14 mouse cellular contexts compared by ENCODE assay signal in genomic region chr9:108172777-108173350, GRCm38 (mm10). TPM values are rescaled to one million over a fixed set of nuclear protein-coding genes. Genes with fewer than 3 reads are reported as not detected.
DNase-seq lines count a peak whose midpoint lies in the region; ATAC-seq and TF ChIP-seq lines count a peak whose summit lies in the region.
"Had no signal": no experiment of that assay in that cellular context is flagged by ENCODE, and none has a peak within 500 bp of the region (broad histone marks: within the 10 kb centered on the region; RNA-seq: fewer than 3 reads in every experiment).

No protein-coding gene starts in this region.

- no peaks in the 10 kb centered on the region for H3K9me3 ChIP-seq in liver, postnatal 0 days (ENCODE audit: low read length)
- no peaks in the 10 kb centered on the region for H3K9me3 ChIP-seq in intestine, postnatal 0 days (ENCODE audit: control insufficient read depth)
- H3K9me3 ChIP-seq in stomach, embryonic 16.5 days (replicated peaks; ENCODE audit: control insufficient read depth, low read length), result no peaks in the 10 kb centered on the region
- no peaks in the 10 kb centered on the region for H3K9me3 ChIP-seq in forebrain, embryonic 16.5 days (ENCODE audit: control insufficient read depth, low read length)
- H3K9me3 ChIP-seq: heart, embryonic 12.5 days; limb, embryonic 15.5 days had no signal

- no peaks in the 10 kb centered on the region for H3K36me3 ChIP-seq in liver, postnatal 0 days (replicated peaks; ENCODE audit: insufficient read depth, low read length)
- H3K36me3 ChIP-seq in intestine, postnatal 0 days (ENCODE audit: control insufficient read depth, insufficient read depth), result no peaks in the 10 kb centered on the region
- no peaks in the 10 kb centered on the region for H3K36me3 ChIP-seq in stomach, embryonic 16.5 days (ENCODE audit: control insufficient read depth, insufficient read depth, low read length)
- H3K36me3 ChIP-seq in forebrain, embryonic 16.5 days (ENCODE audit: control insufficient read depth, insufficient read depth), result no peaks in the 10 kb centered on the region
- H3K36me3 ChIP-seq: heart, embryonic 12.5 days; limb, embryonic 15.5 days had no signal

- no peak overlapping the region for H3K9ac ChIP-seq in liver, postnatal 0 days (replicated peaks)
- no peak overlapping the region for H3K9ac ChIP-seq in intestine, postnatal 0 days (ENCODE audit: low read depth, low read length)
- H3K9ac ChIP-seq in stomach, embryonic 16.5 days (ENCODE audit: low read length), result no peak overlapping the region
- no peak overlapping the region for H3K9ac ChIP-seq in forebrain, embryonic 16.5 days (replicated peaks; ENCODE audit: low read depth, low read length)
- H3K9ac ChIP-seq: heart, embryonic 12.5 days; limb, embryonic 15.5 days had no signal

- no peak overlapping the region for H3K27ac ChIP-seq in liver, postnatal 0 days (ENCODE audit: low read depth)
- no peak overlapping the region for H3K27ac ChIP-seq in intestine, postnatal 0 days (ENCODE audit: low read depth, low read length)
- no peak overlapping the region for H3K27ac ChIP-seq in stomach, embryonic 16.5 days (ENCODE audit: low read length)
- H3K27ac ChIP-seq in forebrain, embryonic 16.5 days (ENCODE audit: low read length), result no peak overlapping the region
- H3K27ac ChIP-seq: limb, embryonic 15.5 days had no signal

- TF ChIP-seq CTCF in liver, postnatal 0 days (IDR thresholded peaks at IDR 0.05; ENCODE audit: low read depth), result no peak
- TF ChIP-seq CTCF in intestine, postnatal 0 days (IDR thresholded peaks at IDR 0.05; ENCODE audit: low read depth), result no peak

- H3K4me1 ChIP-seq in liver, postnatal 0 days (ENCODE audit: insufficient read depth), result no peaks in the 10 kb centered on the region
- no peaks in the 10 kb centered on the region for H3K4me1 ChIP-seq in intestine, postnatal 0 days (replicated peaks; ENCODE audit: control insufficient read depth, insufficient read depth, low read length)
- peaks cover 3% of the 10 kb centered on the region; the same call in 1 of the 2 replicates for H3K4me1 ChIP-seq in stomach, embryonic 16.5 days (ENCODE audit: control insufficient read depth, insufficient read depth, low read length)
- H3K4me1 ChIP-seq in forebrain, embryonic 16.5 days (replicated peaks; ENCODE audit: control insufficient read depth, insufficient read depth, low read length), result 0 out of 2 replicates have a peak, but pooled peaks cover 2% of the 10 kb centered on the region
- H3K4me1 ChIP-seq: heart, embryonic 12.5 days; limb, embryonic 15.5 days had no signal

- H3K4me3 ChIP-seq in liver, postnatal 0 days (ENCODE audit: low read depth, low read length), result no peak overlapping the region
- H3K4me3 ChIP-seq in intestine, postnatal 0 days (ENCODE audit: low read depth, low read length), result no peak overlapping the region
- no peak overlapping the region for H3K4me3 ChIP-seq in stomach, embryonic 16.5 days (replicated peaks; ENCODE audit: low read length)
- H3K4me3 ChIP-seq in forebrain, embryonic 16.5 days (replicated peaks; ENCODE audit: low read length), result no peak overlapping the region
- H3K4me3 ChIP-seq: heart, embryonic 12.5 days; limb, embryonic 15.5 days had no signal

- H3K27me3 ChIP-seq in liver, postnatal 0 days (ENCODE audit: insufficient read depth, low read length), result no peaks in the 10 kb centered on the region
- H3K27me3 ChIP-seq in intestine, postnatal 0 days (replicated peaks; ENCODE audit: control insufficient read depth, insufficient read depth, low read length), result no peaks in the 10 kb centered on the region
- H3K27me3 ChIP-seq in stomach, embryonic 16.5 days (ENCODE audit: control insufficient read depth, insufficient read depth, low read length), result no peaks in the 10 kb centered on the region
- no peaks in the 10 kb centered on the region for H3K27me3 ChIP-seq in forebrain, embryonic 16.5 days (replicated peaks; ENCODE audit: control insufficient read depth, insufficient read depth, low read length)
- H3K27me3 ChIP-seq: heart, embryonic 12.5 days; limb, embryonic 15.5 days had no signal

- H3K4me2 ChIP-seq in liver, postnatal 0 days (ENCODE audit: low read depth, low read length), result no peak overlapping the region
- no peak overlapping the region for H3K4me2 ChIP-seq in intestine, postnatal 0 days (replicated peaks; ENCODE audit: low read depth)
- H3K4me2 ChIP-seq in stomach, embryonic 16.5 days (ENCODE audit: low read depth, low read length), result no peak overlapping the region
- H3K4me2 ChIP-seq in forebrain, embryonic 16.5 days (ENCODE audit: low read length), result no peak overlapping the region
- H3K4me2 ChIP-seq: heart, embryonic 12.5 days; limb, embryonic 15.5 days had no signal

- no peak for TF ChIP-seq EP300 in liver, postnatal 0 days (IDR thresholded peaks at IDR 0.05; ENCODE audit: low read depth)

- ATAC-seq in liver, postnatal 0 days, result peak; percentile 41; the same call in 1 of the 2 replicates
- ATAC-seq in intestine, postnatal 0 days, result 0 out of 2 replicates have a peak, but pooled peaks have one; percentile 43
- 0 out of 2 replicates have a peak, but pooled peaks have one; percentile 31 for ATAC-seq in stomach, embryonic 16.5 days (ENCODE audit: insufficient read depth, low FRiP score)
- ATAC-seq in forebrain, embryonic 16.5 days, result no peak
- ATAC-seq: midbrain, embryonic 16.5 days had no signal

- 76% methylated on average over 5 of the region's 5 CpGs for WGBS in liver, postnatal 0 days (ENCODE audit: insufficient replicate concordance)
- 66% methylated on average over 5 of the region's 5 CpGs for WGBS in intestine, postnatal 0 days
- 69% methylated on average over 5 of the region's 5 CpGs for WGBS in stomach, embryonic 16.5 days
- WGBS in forebrain, embryonic 16.5 days, result 66% methylated on average over 5 of the region's 5 CpGs

- DNase-seq in adrenal gland, adult 2 months, result peak; percentile 43
- DNase-seq in adrenal gland, adult 18-20 months (ENCODE audit: low spot score in 2 of 2), result no peak
- DNase-seq in liver, postnatal 0 days, result no peak
- DNase-seq in liver, result no peak
- DNase-seq in testis, postnatal 10 days (ENCODE audit: low spot score), result no peak
- DNase-seq: cerebellum, adult 9-10 months; gastrocnemius, postnatal 10 days; lung, postnatal 14 days had no signal

RNA-seq across cellular contexts. Expression of gene Bsn, which starts 17.3 kb away (rescaled TPM):
- total RNA-seq in adrenal gland, adult 2 months (2021), result 1 to 10 TPM; 5.0 to 5.2 TPM
- 4.1 and 4.3 TPM in 2 replicates for polyA plus RNA-seq in adrenal gland, adult 2 months (2012; rRNA removed)
- total RNA-seq in adrenal gland, adult 18-20 months (2021), result 1 to 10 TPM; 1.8 to 3.1 TPM
- 0.58 and 0.59 TPM in 2 replicates for polyA plus RNA-seq in liver, postnatal 0 days (2015; fragmentation: Nextera tagmentation; extraction: Ambion mirVana)
- 1.6 and 1.9 TPM in 2 replicates for polyA plus RNA-seq in intestine, postnatal 0 days (2015; fragmentation: Nextera tagmentation; extraction: Ambion mirVana)
- polyA plus RNA-seq in stomach, embryonic 16.5 days (2015; fragmentation: Nextera tagmentation; extraction: Ambion mirVana), result 2.9 and 3.2 TPM in 2 replicates
- polyA plus RNA-seq in forebrain, embryonic 16.5 days (2015; fragmentation: Nextera tagmentation; extraction: Ambion mirVana), result 7.0 and 8.5 TPM in 2 replicates
